Comparison of ENCODE assay signal across 17 mouse cellular contexts in genomic region chr7:101362791-101363191, GRCm38 (mm10). TPM values are rescaled to one million over a fixed set of nuclear protein-coding genes. Genes with fewer than 3 reads are reported as not detected.
DNase-seq lines count a peak whose midpoint lies in the region; ATAC-seq and TF ChIP-seq lines count a peak whose summit lies in the region.
"Had no signal": no experiment of that assay in that cellular context is flagged by ENCODE, and none has a peak within 500 bp of the region (broad histone marks: within the 10 kb centered on the region; RNA-seq: fewer than 3 reads in every experiment).

No protein-coding gene starts in this region.

- H3K9ac ChIP-seq in lung, postnatal 0 days (replicated peaks; ENCODE audit: low read depth) = no peak overlapping the region
- no peak overlapping the region for H3K9ac ChIP-seq in kidney, embryonic 16.5 days (replicated peaks; ENCODE audit: low read length)
- H3K9ac ChIP-seq: embryonic facial prominence, embryonic 15.5 days; kidney, embryonic 15.5 days; stomach, embryonic 15.5 days had no signal

- WGBS in lung, postnatal 0 days = 49% methylated on average over 5 of the region's 5 CpGs
- 79% methylated on average over 5 of the region's 5 CpGs for WGBS in kidney, embryonic 16.5 days

- no peaks in the 10 kb centered on the region for H3K27me3 ChIP-seq in lung, postnatal 0 days (replicated peaks; ENCODE audit: insufficient read depth, low read length)
- H3K27me3 ChIP-seq in kidney, embryonic 16.5 days (ENCODE audit: insufficient read depth, low read length) = no peaks in the 10 kb centered on the region
- H3K27me3 ChIP-seq: embryonic facial prominence, embryonic 15.5 days; kidney, embryonic 15.5 days; stomach, embryonic 15.5 days had no signal

- H3K4me2 ChIP-seq in lung, postnatal 0 days (replicated peaks; ENCODE audit: low read depth, low read length) = no peak overlapping the region
- H3K4me2 ChIP-seq in kidney, embryonic 16.5 days (replicated peaks; ENCODE audit: low read depth, low read length) = no peak overlapping the region
- H3K4me2 ChIP-seq: embryonic facial prominence, embryonic 15.5 days; kidney, embryonic 15.5 days; stomach, embryonic 15.5 days had no signal

- no peak overlapping the region for H3K27ac ChIP-seq in lung, postnatal 0 days (ENCODE audit: low read length)
- H3K27ac ChIP-seq in kidney, embryonic 16.5 days (ENCODE audit: low read length) = no peak overlapping the region
- H3K27ac ChIP-seq: embryonic facial prominence, embryonic 15.5 days; heart, adult 2 months; kidney, embryonic 15.5 days; left cerebral cortex, adult 2 months; stomach, embryonic 15.5 days had no signal

- no peak for TF ChIP-seq CTCF in lung, postnatal 0 days (IDR thresholded peaks at IDR 0.05)

- no peak for TF ChIP-seq EP300 in lung, postnatal 0 days (IDR thresholded peaks at IDR 0.05)

- no peaks in the 10 kb centered on the region for H3K9me3 ChIP-seq in lung, postnatal 0 days (ENCODE audit: low read length)
- H3K9me3 ChIP-seq in kidney, embryonic 16.5 days (ENCODE audit: low read length) = no peaks in the 10 kb centered on the region
- H3K9me3 ChIP-seq: embryonic facial prominence, embryonic 15.5 days; kidney, embryonic 15.5 days; stomach, embryonic 15.5 days had no signal

- no peak overlapping the region for H3K4me3 ChIP-seq in lung, postnatal 0 days (ENCODE audit: low read depth, low read length)
- H3K4me3 ChIP-seq in kidney, embryonic 16.5 days (ENCODE audit: low read length) = no peak overlapping the region
- H3K4me3 ChIP-seq: embryonic facial prominence, embryonic 15.5 days; heart, adult 2 months; kidney, embryonic 15.5 days; left cerebral cortex, adult 2 months; stomach, embryonic 15.5 days had no signal

- no peak for ATAC-seq in lung, postnatal 0 days
- peak; percentile 75 for ATAC-seq in common myeloid progenitor, adult 5-6 weeks (replicated peaks; ENCODE audit: low read depth, poor library complexity, severe bottlenecking)
- peak; percentile 78 for ATAC-seq in megakaryocyte, adult 5-6 weeks (ENCODE audit: poor library complexity, severe bottlenecking)
- ATAC-seq in kidney, embryonic 16.5 days (ENCODE audit: low FRiP score, low TSS enrichment) = no peak
- ATAC-seq: CD4-positive, CD25-positive, alpha-beta regulatory T cell, adult 4 months; hindbrain, embryonic 16.5 days had no signal

- H3K4me1 ChIP-seq in lung, postnatal 0 days (ENCODE audit: insufficient read depth, low read depth, low read length) = no peaks in the 10 kb centered on the region
- no peaks in the 10 kb centered on the region for H3K4me1 ChIP-seq in kidney, embryonic 16.5 days (ENCODE audit: insufficient read depth, low read length)

- peak; percentile 37 for DNase-seq in lung, postnatal 0 days (ENCODE audit: low spot score)
- DNase-seq in lung, postnatal 25 days (ENCODE audit: low spot score) = no peak
- peak; percentile 40 for DNase-seq in thymus, postnatal 25 days
- no peak for DNase-seq in ovary, adult 18-20 months (ENCODE audit: low spot score)
- DNase-seq in layer of hippocampus, adult 9-11 months = no peak
- DNase-seq: cerebellum, postnatal 25 days; lung, adult 2 months had no signal

- H3K36me3 ChIP-seq in lung, postnatal 0 days (ENCODE audit: insufficient read depth, low read length) = no peaks in the 10 kb centered on the region
- H3K36me3 ChIP-seq in kidney, embryonic 16.5 days (ENCODE audit: insufficient read depth, low read length) = no peaks in the 10 kb centered on the region
- H3K36me3 ChIP-seq: embryonic facial prominence, embryonic 15.5 days; kidney, embryonic 15.5 days; stomach, embryonic 15.5 days had no signal

RNA-seq across cellular contexts. Expression of gene Arap1, which starts 14.9 kb away (rescaled TPM):
- 105 and 110 TPM in 2 replicates for polyA plus RNA-seq in lung, postnatal 0 days (2015; fragmentation: Nextera tagmentation; extraction: Ambion mirVana)
- 97.4 and 98.9 TPM in 2 replicates for total RNA-seq in common myeloid progenitor, adult 5-6 weeks (2017)
- total RNA-seq in megakaryocyte, adult 5-6 weeks (2015) = 141 and 152 TPM in 2 replicates
- 211 and 245 TPM in 2 replicates for total RNA-seq in megakaryocyte, adult 5-6 weeks (2017)
- polyA plus RNA-seq in kidney, embryonic 16.5 days (2015; fragmentation: Nextera tagmentation; extraction: Ambion mirVana) = 106 and 112 TPM in 2 replicates

RNA-seq across cellular contexts. Expression of gene Stard10, which starts 45.9 kb away (rescaled TPM):
- 40.3 and 46.3 TPM in 2 replicates for polyA plus RNA-seq in lung, postnatal 0 days (2015; fragmentation: Nextera tagmentation; extraction: Ambion mirVana)
- 66.4 and 70.4 TPM in 2 replicates for total RNA-seq in common myeloid progenitor, adult 5-6 weeks (2017)
- 22.3 and 23.9 TPM in 2 replicates for total RNA-seq in megakaryocyte, adult 5-6 weeks (2015)
- 8.2 and 8.4 TPM in 2 replicates for total RNA-seq in megakaryocyte, adult 5-6 weeks (2017)
- 57.7 and 66.8 TPM in 2 replicates for polyA plus RNA-seq in kidney, embryonic 16.5 days (2015; fragmentation: Nextera tagmentation; extraction: Ambion mirVana)

RNA-seq across cellular contexts. Expression of gene Gm45837, which starts 47.9 kb away (rescaled TPM):
- 4.0 and 4.2 TPM in 2 replicates for polyA plus RNA-seq in lung, postnatal 0 days (2015; fragmentation: Nextera tagmentation; extraction: Ambion mirVana)
- total RNA-seq in common myeloid progenitor, adult 5-6 weeks (2017) = 6.5 TPM in 1 of 2 replicates, not detected in the other
- total RNA-seq in megakaryocyte, adult 5-6 weeks (2015) = 10.2 TPM in 1 of 2 replicates, not detected in the other
- total RNA-seq in megakaryocyte, adult 5-6 weeks (2017) = 35.6 TPM in 1 of 2 replicates, not detected in the other
- polyA plus RNA-seq in kidney, embryonic 16.5 days (2015; fragmentation: Nextera tagmentation; extraction: Ambion mirVana) = 9.9 TPM in 1 of 2 replicates, not detected in the other
- total RNA-seq: heart, adult 2 months had no signal
- polyA plus RNA-seq: heart, adult 2 months had no signal

RNA-seq across cellular contexts. Expression of gene Pde2a, which starts 58.7 kb away (rescaled TPM):
- polyA plus RNA-seq in lung, postnatal 0 days (2015; fragmentation: Nextera tagmentation; extraction: Ambion mirVana) = 3.2 and 4.3 TPM in 2 replicates
- total RNA-seq in common myeloid progenitor, adult 5-6 weeks (2017) = 1.7 and 7.0 TPM in 2 replicates
- 35.4 and 37.5 TPM in 2 replicates for total RNA-seq in megakaryocyte, adult 5-6 weeks (2015)
- 25.7 and 65.8 TPM in 2 replicates for total RNA-seq in megakaryocyte, adult 5-6 weeks (2017)
- 31.6 and 46.5 TPM in 2 replicates for polyA plus RNA-seq in kidney, embryonic 16.5 days (2015; fragmentation: Nextera tagmentation; extraction: Ambion mirVana)

Comparison
In these comparisons a context has a peak if more than half of its experiments do, and no peak if none do; other contexts are left out.
1. DNase-seq: peak in lung, postnatal 0 days (single experiment) and thymus, postnatal 25 days (single experiment); none in lung, postnatal 25 days (single experiment), ovary, adult 18-20 months (single experiment) and layer of hippocampus, adult 9-11 months (single experiment).
2. ATAC-seq: peak in common myeloid progenitor, adult 5-6 weeks (single experiment) and megakaryocyte, adult 5-6 weeks (single experiment); none in lung, postnatal 0 days (single experiment) and kidney, embryonic 16.5 days (single experiment).